Mouse (Mus musculus): ENCODE measurements around the gene Pif1. TPM values are rescaled to one million over a fixed set of nuclear protein-coding genes. Genes with fewer than 3 reads are reported as not detected.

Pif1 gene
- polyA plus RNA-seq, 1 experiment from 2014 or later, result 3.6 TPM

DNA sequence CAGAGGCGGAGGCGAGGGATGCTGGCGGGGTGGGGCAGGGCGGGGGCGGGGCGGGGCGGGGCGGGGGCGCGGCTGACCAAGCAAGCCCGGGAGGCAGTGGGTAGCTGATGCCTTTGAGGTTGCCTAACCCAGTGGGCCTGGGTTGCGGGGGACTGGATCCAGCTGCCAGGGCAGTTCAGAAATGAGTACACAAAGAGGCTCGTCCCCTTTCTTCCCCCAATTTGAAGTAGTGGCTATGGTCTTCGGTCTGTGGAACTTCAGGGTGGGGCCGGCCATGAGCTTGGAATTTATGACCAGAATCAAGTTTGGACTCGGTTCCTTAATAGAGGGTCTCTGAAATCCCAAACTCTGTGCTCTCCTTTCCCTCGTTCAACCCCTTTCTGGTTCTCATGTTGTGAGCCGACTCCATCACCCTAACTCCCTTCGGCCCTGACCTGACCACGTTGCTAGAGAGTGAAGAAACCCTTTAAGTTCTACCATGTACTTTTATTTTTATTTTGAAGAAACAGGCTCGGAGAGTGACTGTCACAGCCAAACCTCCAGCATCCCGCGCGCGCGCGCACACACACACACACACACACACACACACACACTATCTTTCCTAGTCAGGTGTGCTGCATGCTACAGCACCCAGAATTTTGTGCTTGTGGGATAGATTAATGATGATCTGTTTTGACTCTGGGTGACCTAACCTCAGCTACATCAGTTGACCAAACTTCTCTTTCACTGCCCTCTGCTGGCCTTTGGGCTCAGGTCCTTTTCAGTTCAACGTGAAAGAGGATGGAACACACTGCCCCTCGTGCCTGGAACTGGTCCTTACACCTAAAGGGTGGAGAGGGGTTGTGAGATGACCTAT is 6.3 kb upstream of the Pif1 start:
- H3K9me3 ChIP-seq, result no peaks in the 10 kb centered on the region
- peak overlapping the region; percentile 53 for H3K4me3 ChIP-seq
- ATAC-seq (ENCODE audit: low FRiP score, low read depth), result peak; percentile 74
- WGBS, result 6% methylated on average over 18 of the region's 29 CpGs
- peak overlapping the region; percentile 77 for H3K4me2 ChIP-seq
- no peaks in the 10 kb centered on the region for H3K36me3 ChIP-seq
- H3K27ac ChIP-seq (replicated peaks), result peak overlapping the region; percentile 68
- H3K4me1 ChIP-seq (replicated peaks), result peaks cover 28% of the 10 kb centered on the region
- 0 out of 2 replicates have a peak overlapping the region, but pooled peaks have one; percentile 41 for H3K9ac ChIP-seq
- H3K27me3 ChIP-seq, result no peaks in the 10 kb centered on the region

- no peak overlapping the region for H3K9ac ChIP-seq
- H3K4me3 ChIP-seq, result no peak overlapping the region
- ATAC-seq (ENCODE audit: low FRiP score, low read depth), result no peak
- H3K36me3 ChIP-seq, result no peaks in the 10 kb centered on the region
- peaks cover 30% of the 10 kb centered on the region for H3K4me1 ChIP-seq (replicated peaks)
- H3K27ac ChIP-seq (replicated peaks), result no peak overlapping the region
- no peak overlapping the region for H3K4me2 ChIP-seq
- WGBS, result 42% methylated on average over 8 of the region's 8 CpGs
- H3K27me3 ChIP-seq, result no peaks in the 10 kb centered on the region
- no peaks in the 10 kb centered on the region for H3K9me3 ChIP-seq
Observed at GRCm38 (mm10) chr9:65583045-65583444, 3.9 kb upstream of the Pif1 start.

DNA sequence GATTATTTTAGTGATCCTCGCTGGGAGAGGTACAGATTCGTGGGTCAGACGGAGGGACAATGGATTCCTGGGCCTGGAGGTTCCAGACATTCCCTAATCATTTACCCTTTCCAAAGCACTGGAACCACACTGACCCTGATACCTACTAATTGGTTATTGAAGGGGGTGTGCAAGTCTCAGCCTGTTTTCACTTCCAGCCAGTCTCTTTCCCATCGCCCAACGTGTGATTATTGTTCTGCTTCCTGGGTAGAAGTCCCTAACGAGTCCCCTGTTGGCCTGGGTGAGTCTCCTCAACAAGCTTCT is 261 bp downstream of the Pif1 start:
- H3K9ac ChIP-seq, result peak overlapping the region; percentile 51; the same call in 1 of the 2 replicates
- peaks cover 28% of the 10 kb centered on the region for H3K4me1 ChIP-seq (replicated peaks)
- no peaks in the 10 kb centered on the region for H3K9me3 ChIP-seq
- no peaks in the 10 kb centered on the region for H3K36me3 ChIP-seq
- H3K27ac ChIP-seq (replicated peaks), result no peak overlapping the region
- H3K27me3 ChIP-seq, result no peaks in the 10 kb centered on the region
- no peak; the same call in 1 of the 2 replicates for ATAC-seq (ENCODE audit: low FRiP score, low read depth)
- peak overlapping the region; percentile 49 for H3K4me3 ChIP-seq
- 0% methylated on average over 6 of the region's 6 CpGs for WGBS
- H3K4me2 ChIP-seq, result peak overlapping the region; percentile 98

GRCm38 (mm10) chr9:65587573-65588358 is 806 bp downstream of the Pif1 start:
- H3K9ac ChIP-seq, result peak overlapping the region; percentile 51
- peak; percentile 56; the same call in 1 of the 2 replicates for ATAC-seq (ENCODE audit: low FRiP score, low read depth)
- no peaks in the 10 kb centered on the region for H3K9me3 ChIP-seq
- H3K4me3 ChIP-seq, result peak overlapping the region; percentile 49
- H3K36me3 ChIP-seq, result no peaks in the 10 kb centered on the region
- H3K27me3 ChIP-seq, result no peaks in the 10 kb centered on the region
- peaks cover 28% of the 10 kb centered on the region for H3K4me1 ChIP-seq (replicated peaks)
- no peak overlapping the region for H3K27ac ChIP-seq (replicated peaks)
- WGBS, result under 1% methylated on average over 64 of the region's 64 CpGs
- H3K4me2 ChIP-seq, result peak overlapping the region; percentile 98

DNA sequence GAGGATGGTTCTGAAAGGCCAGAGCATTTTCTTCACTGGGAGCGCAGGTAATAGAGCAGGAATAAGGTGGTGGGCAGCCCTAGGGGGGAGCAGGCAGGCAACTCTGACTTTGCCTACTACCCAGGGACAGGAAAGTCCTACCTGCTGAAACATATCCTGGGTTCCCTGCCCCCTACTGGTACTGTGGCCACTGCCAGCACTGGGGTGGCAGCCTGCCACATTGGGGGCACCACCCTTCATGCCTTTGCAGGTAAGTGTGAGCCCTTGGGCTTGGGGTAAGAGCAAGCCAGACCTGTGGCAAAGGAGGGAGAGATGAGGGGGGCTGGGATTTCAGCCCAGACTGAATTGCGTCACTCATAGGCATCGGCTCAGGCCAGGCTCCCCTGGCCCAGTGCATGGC is 2.1 kb downstream of the Pif1 start:
- Histone ChIP-seq H3K27me3 (no peaks in the 10 kb centered on the region), H3K9me3 (no peaks in the 10 kb centered on the region), H3K27ac (replicated peaks) (no peak overlapping the region), H3K9ac (no peak overlapping the region), H3K4me1 (replicated peaks) (peaks cover 28% of the 10 kb centered on the region), H3K36me3 (no peaks in the 10 kb centered on the region), H3K4me2 (peak overlapping the region; percentile 98), H3K4me3 (peak overlapping the region; percentile 49; the same call in 1 of the 2 replicates)
- ATAC-seq (ENCODE audit: low FRiP score, low read depth), result peak; percentile 12; the same call in 1 of the 2 replicates
- 85% methylated on average over 3 of the region's 3 CpGs for WGBS

DNA sequence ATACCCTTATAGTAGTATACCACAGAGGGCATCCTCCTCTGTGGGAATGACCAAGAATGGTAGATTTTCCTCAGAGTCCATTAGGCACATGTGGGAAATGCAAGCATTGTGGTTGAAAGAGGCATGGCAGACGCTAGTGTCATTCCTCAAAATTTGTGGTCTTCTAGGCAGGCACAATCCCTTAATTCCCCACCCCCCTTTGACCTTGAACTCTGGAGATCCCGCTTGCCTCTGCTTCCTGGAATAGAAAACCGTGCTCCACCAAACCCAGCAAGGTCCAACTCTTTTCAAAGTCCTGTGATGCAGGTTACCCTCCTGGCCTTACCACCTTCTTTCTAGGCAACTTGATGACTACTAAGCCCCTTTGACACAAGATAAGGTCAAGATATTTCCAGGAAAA is 5.8 kb downstream of the Pif1 start:
- H3K4me1 ChIP-seq (replicated peaks), result peaks cover 17% of the 10 kb centered on the region
- H3K27ac ChIP-seq (replicated peaks), result no peak overlapping the region
- no peak overlapping the region for H3K4me2 ChIP-seq
- no peak overlapping the region for H3K4me3 ChIP-seq
- H3K36me3 ChIP-seq, result no peaks in the 10 kb centered on the region
- no peak overlapping the region for H3K9ac ChIP-seq
- no peaks in the 10 kb centered on the region for H3K27me3 ChIP-seq
- ATAC-seq (ENCODE audit: low FRiP score, low read depth), result no peak
- no peaks in the 10 kb centered on the region for H3K9me3 ChIP-seq
- WGBS, result 89% methylated on average over 3 of the region's 3 CpGs

DNA sequence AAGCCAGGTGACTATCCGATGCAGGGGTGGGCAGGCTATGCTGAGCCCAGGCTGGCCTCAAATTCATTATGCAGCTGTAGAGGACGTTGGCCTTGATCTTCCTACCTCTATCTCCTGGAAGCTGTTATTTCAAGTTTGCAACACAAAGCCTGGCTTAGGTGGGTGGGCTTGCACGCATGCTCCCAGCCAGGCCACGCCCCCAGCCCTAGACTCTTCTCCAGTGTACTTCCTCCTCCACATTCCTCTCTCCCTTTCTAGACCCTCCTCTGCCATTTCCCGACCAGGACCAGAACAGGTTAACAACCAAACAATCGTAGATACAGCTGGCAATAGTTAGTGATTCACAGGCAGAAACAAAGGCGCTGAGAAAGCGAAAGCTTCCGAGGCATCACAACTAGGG is 6.6 kb downstream of the Pif1 start:
- Histone ChIP-seq H3K27ac (replicated peaks) (no peak overlapping the region), H3K4me1 (replicated peaks) (peaks cover 8% of the 10 kb centered on the region; the same call in 1 of the 2 replicates), H3K9me3 (no peaks in the 10 kb centered on the region), H3K4me2 (no peak overlapping the region), H3K4me3 (no peak overlapping the region), H3K27me3 (no peaks in the 10 kb centered on the region), H3K36me3 (no peaks in the 10 kb centered on the region), H3K9ac (no peak overlapping the region)
- WGBS, result 84% methylated on average over 9 of the region's 9 CpGs
- no peak for ATAC-seq (ENCODE audit: low FRiP score, low read depth)

- no peaks in the 10 kb centered on the region for H3K27me3 ChIP-seq
- WGBS, result 49% methylated on average over 8 of the region's 11 CpGs
- no peak overlapping the region for H3K4me3 ChIP-seq
- 0 out of 2 replicates have a peak overlapping the region, but pooled peaks have one; percentile 19 for H3K4me2 ChIP-seq
- H3K36me3 ChIP-seq, result no peaks in the 10 kb centered on the region
- H3K27ac ChIP-seq (replicated peaks), result no peak overlapping the region
- no peaks in the 10 kb centered on the region for H3K4me1 ChIP-seq (replicated peaks)
- no peak for ATAC-seq (ENCODE audit: low FRiP score, low read depth)
- H3K9me3 ChIP-seq, result no peaks in the 10 kb centered on the region
- H3K9ac ChIP-seq, result no peak overlapping the region
Observed at GRCm38 (mm10) chr9:65598765-65599249, 11.8 kb downstream of the Pif1 start.

GRCm38 (mm10) chr9:65600951-65601350 is 14.0 kb downstream of the Pif1 start:
- 85% methylated on average over 2 of the region's 2 CpGs for WGBS
- H3K9me3 ChIP-seq, result no peaks in the 10 kb centered on the region
- H3K4me1 ChIP-seq (replicated peaks), result peaks cover 6% of the 10 kb centered on the region
- H3K27me3 ChIP-seq, result no peaks in the 10 kb centered on the region
- no peak overlapping the region for H3K9ac ChIP-seq
- no peak for ATAC-seq (ENCODE audit: low FRiP score, low read depth)
- no peak overlapping the region for H3K4me3 ChIP-seq
- H3K4me2 ChIP-seq, result no peak overlapping the region
- H3K36me3 ChIP-seq, result no peaks in the 10 kb centered on the region
- no peak overlapping the region for H3K27ac ChIP-seq (replicated peaks)

- Histone ChIP-seq H3K36me3 (no peaks in the 10 kb centered on the region), H3K9me3 (no peaks in the 10 kb centered on the region), H3K4me3 (no peak overlapping the region), H3K4me2 (no peak overlapping the region), H3K27ac (replicated peaks) (no peak overlapping the region), H3K9ac (no peak overlapping the region), H3K27me3 (no peaks in the 10 kb centered on the region), H3K4me1 (replicated peaks) (peaks cover 6% of the 10 kb centered on the region)
- 53% methylated on average over 8 of the region's 8 CpGs for WGBS
- ATAC-seq (ENCODE audit: low FRiP score, low read depth), result no peak
Observed at GRCm38 (mm10) chr9:65603401-65604102, 16.6 kb downstream of the Pif1 start.

DNA sequence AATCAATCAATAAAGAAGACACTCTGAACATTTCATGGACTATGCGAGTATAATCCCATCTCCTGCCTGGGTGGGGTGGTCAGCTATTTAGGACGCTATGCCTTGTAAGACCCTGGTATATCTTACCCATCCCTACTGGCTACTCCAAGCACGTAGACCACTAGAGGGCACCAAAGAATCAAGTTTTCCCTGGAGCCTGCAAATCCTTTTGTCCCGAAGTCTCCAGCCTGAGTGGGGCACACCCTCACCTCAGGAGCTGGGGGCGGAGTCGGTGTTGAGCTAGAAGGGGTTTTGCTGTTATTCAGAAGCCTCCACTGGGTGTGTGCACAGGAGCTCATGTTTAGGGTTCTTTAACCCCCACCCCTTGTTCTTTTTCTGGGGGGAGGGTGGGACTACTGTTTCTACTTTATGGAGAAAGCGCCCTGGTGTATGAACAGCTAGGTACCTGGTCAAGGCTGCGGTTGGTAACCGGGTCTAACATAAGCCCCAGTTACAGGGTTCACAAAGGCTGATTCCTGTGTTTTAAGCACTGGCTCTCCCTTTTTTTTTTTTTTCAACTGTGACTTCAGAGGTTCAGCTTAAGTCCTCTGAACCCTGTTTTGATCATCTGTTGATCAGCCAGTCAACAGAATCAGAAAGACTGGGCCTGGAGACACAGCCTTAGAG is 18.6 kb downstream of the Pif1 start:
- no peaks in the 10 kb centered on the region for H3K9me3 ChIP-seq
- H3K4me2 ChIP-seq, result peak overlapping the region; percentile 60
- peak; percentile 73; the same call in 1 of the 2 replicates for ATAC-seq (ENCODE audit: low FRiP score, low read depth)
- no peaks in the 10 kb centered on the region for H3K36me3 ChIP-seq
- WGBS, result 6% methylated on average over 9 of the region's 9 CpGs
- H3K4me1 ChIP-seq (replicated peaks), result peaks cover 6% of the 10 kb centered on the region
- peak overlapping the region; percentile 28 for H3K4me3 ChIP-seq
- H3K27me3 ChIP-seq, result no peaks in the 10 kb centered on the region
- peak overlapping the region; percentile 40; the same call in 1 of the 2 replicates for H3K9ac ChIP-seq
- H3K27ac ChIP-seq (replicated peaks), result no peak overlapping the region

Data from hindbrain, embryonic 15.5 days (tissue).